Mouse (Mus musculus): Measurements from ENCODE around the gene Thsd7a. TPM values are rescaled to one million over a fixed set of nuclear protein-coding genes. Genes with fewer than 3 reads are reported as not detected.

The Thsd7a gene
- polyA plus RNA-seq, 1 experiment from 2014 or later = 53.2 TPM

DNA sequence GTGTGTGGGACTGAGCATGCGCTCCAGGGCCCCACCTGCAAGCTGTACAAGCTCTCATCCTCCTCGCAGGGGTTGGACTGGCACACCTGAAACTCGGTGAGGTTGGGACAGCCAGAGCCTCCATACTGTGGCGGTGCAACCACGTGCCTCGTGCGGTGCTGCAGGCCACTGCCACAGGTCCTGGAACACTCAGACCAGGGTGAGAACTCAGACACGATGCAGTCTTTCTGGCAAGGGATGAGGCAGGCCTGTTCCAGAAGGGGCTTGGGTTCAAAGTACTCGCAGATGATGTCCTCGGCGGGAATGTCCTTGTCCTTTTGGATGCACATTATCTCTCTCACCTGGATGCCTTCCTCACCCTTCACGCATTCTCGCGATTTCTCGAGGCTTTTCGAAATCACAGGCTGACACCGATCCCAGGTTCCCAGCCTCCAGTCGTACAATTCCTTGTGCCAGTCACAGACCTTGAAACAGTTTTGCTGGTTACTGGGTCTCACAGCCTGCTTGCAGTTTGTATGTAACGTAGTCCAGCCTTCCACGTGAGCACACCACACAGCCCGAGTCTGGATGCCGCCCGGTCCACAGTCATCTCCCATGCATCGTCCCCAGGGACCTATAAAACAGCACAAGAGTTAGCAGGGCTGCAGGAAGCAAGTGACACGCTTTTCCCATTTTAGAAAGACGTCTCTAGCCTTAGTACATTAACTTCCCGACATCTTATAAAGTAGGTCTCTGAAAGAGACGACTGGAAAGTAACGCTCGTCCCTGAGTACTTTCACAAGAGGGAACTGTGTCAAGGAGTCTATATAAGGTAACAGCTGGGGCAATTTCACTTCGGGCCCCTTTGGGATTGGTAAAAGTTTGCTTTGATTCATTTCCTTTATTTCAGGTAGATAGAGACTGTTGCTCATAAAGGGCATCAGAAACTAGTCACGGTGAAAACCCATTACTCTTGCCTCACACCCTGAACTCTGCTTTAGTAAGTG is 193.8 kb downstream of the Thsd7a start:
- peaks cover 11% of the 10 kb centered on the region for H3K4me1 ChIP-seq (replicated peaks)
- no peaks in the 10 kb centered on the region for H3K27me3 ChIP-seq
- no peak; the same call in 1 of the 2 replicates for ATAC-seq
- H3K9ac ChIP-seq (replicated peaks) = no peak overlapping the region
- no peak overlapping the region for H3K4me2 ChIP-seq (replicated peaks)
- peaks cover 11% of the 10 kb centered on the region for H3K36me3 ChIP-seq
- no peak overlapping the region for H3K4me3 ChIP-seq (replicated peaks)
- no peak overlapping the region for H3K27ac ChIP-seq
- no peaks in the 10 kb centered on the region for H3K9me3 ChIP-seq
- 90% methylated on average over 32 of the region's 32 CpGs for WGBS

DNA sequence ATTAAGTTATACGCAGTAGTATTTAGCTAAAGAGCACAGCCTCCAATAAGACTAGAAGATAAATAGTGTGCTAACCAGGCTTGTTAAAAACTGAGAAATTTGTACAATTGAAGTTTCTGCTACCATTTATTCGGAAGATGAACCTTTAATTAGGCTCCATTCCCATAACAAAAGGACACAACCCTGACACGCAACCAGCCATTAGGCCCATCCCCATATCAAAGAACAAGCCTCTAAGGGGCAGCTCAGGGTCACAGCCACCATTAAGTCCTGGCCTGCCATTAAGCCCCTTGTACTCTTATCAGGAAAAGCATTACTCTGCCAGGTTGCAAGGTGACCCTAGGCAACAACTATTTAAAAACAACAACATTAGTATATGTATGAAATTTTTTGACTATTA is 198.0 kb downstream of the Thsd7a start:
- H3K27me3 ChIP-seq = no peaks in the 10 kb centered on the region
- H3K9me3 ChIP-seq = no peaks in the 10 kb centered on the region
- peaks cover 17% of the 10 kb centered on the region for H3K4me1 ChIP-seq (replicated peaks)
- H3K4me3 ChIP-seq (replicated peaks) = no peak overlapping the region
- ATAC-seq = no peak
- H3K9ac ChIP-seq (replicated peaks) = no peak overlapping the region
- peaks cover 11% of the 10 kb centered on the region for H3K36me3 ChIP-seq
- no peak overlapping the region for H3K4me2 ChIP-seq (replicated peaks)
- no peak overlapping the region for H3K27ac ChIP-seq
- 60% methylated on average over 3 of the region's 3 CpGs for WGBS

DNA sequence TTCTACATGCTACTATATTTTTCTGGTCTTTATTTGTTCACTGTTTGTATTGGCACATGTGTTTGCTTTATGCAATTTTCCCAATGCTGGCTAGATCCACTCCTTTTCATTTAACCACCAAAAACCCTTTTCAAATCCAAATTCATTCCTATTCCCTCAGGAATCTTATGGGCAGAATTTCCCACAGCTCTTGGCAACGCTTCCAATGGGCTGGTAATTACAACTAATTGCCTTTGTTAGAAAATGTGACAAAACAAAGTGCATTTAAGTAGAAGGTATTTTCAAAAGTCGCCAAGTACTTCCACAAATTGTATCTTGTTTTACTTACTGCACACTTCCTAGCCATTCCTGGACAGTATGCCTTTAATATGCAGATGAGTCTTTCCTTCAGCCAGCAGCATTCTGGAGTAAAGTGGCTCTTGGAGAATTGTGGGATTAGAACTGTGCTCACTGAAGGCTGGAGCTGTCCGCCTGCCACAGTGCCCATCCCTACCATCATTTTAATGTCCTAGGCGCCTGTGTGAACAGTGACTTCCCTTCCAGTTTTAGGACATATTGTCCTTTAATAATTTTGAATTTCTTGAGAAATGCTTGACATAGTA is 199.1 kb downstream of the Thsd7a start:
- Histone ChIP-seq H3K27me3 (no peaks in the 10 kb centered on the region), H3K27ac (no peak overlapping the region), H3K9ac (replicated peaks) (no peak overlapping the region), H3K9me3 (no peaks in the 10 kb centered on the region), H3K4me3 (replicated peaks) (no peak overlapping the region), H3K4me2 (replicated peaks) (no peak overlapping the region), H3K4me1 (replicated peaks) (peaks cover 17% of the 10 kb centered on the region), H3K36me3 (peaks cover 8% of the 10 kb centered on the region)
- ATAC-seq = peak; percentile 66; the same call in 1 of the 2 replicates
- WGBS = 33% methylated on average over 4 of the region's 4 CpGs

DNA sequence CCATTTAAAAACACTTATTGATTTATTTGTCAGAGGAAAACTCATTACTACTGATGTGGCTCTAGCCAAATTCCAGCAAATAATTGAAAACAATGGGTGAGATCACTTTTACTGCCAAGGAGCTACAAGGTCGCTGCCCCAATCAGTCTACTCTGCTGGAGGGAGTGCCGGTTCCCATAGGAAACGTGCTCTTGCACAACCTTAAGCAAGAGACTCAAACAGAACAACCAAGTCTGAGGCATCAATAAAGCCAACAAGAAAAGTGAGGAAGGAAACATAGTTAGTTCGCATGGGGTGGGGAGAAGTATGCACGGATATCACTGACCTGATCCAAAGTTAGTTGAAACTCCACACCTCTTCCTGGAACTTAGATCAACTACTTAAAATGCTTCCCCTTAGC is 205.1 kb downstream of the Thsd7a start:
- Histone ChIP-seq H3K36me3 (no peaks in the 10 kb centered on the region), H3K9me3 (no peaks in the 10 kb centered on the region), H3K4me3 (replicated peaks) (no peak overlapping the region), H3K9ac (replicated peaks) (no peak overlapping the region), H3K27ac (no peak overlapping the region), H3K4me2 (replicated peaks) (no peak overlapping the region), H3K27me3 (no peaks in the 10 kb centered on the region), H3K4me1 (replicated peaks) (0 out of 2 replicates have a peak, but pooled peaks cover 2% of the 10 kb centered on the region)
- WGBS = 55% methylated on average over 5 of the region's 5 CpGs
- no peak for ATAC-seq

DNA sequence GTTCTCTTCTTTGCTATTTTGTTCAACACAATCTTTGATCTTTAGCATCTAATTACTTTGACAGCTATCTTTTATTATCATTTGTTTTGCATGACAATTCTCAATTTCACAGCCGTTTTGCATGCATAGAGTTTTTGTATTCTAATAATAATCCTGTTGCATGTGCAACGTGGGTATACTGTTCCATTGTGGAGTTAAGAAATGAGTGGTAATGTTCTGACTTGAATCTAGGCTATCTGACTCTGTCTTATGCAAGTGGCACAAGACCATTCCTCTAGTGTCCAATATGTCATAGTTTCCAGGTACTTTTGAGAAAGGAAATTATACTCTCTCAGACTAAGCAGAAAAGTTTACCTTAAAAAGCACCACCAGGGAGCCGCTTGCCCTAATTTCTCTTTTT is 206.7 kb downstream of the Thsd7a start:
- 0 out of 2 replicates have a peak, but pooled peaks cover 2% of the 10 kb centered on the region for H3K4me1 ChIP-seq (replicated peaks)
- no peaks in the 10 kb centered on the region for H3K9me3 ChIP-seq
- H3K27me3 ChIP-seq = no peaks in the 10 kb centered on the region
- no peaks in the 10 kb centered on the region for H3K36me3 ChIP-seq
- no peak overlapping the region for H3K9ac ChIP-seq (replicated peaks)
- ATAC-seq = no peak
- no peak overlapping the region for H3K4me2 ChIP-seq (replicated peaks)
- no peak overlapping the region for H3K4me3 ChIP-seq (replicated peaks)
- H3K27ac ChIP-seq = no peak overlapping the region
- 36% methylated on average over 3 of the region's 3 CpGs for WGBS

DNA sequence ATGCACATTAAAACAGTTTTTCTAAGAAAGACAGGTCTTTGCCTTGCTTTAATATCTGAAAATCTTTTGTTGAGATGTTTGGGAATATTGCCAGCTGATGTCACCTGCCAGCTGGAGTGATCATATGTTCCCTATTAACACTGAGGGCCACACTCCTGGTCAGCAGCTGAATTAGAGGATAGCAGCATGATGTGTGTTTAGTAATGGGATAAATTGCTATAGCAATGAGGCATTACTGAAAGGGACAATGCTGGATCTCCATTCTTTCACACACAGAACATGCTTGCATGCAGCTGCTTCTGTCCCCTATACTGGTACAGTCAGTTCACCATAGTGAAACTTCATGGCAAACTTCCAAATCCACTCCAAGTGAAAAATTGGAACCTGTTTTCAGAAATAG is 230.1 kb downstream of the Thsd7a start:
- H3K27ac ChIP-seq = no peak overlapping the region
- no peak overlapping the region for H3K4me2 ChIP-seq (replicated peaks)
- ATAC-seq = peak; percentile 87
- H3K4me3 ChIP-seq (replicated peaks) = no peak overlapping the region
- H3K27me3 ChIP-seq = no peaks in the 10 kb centered on the region
- H3K9ac ChIP-seq (replicated peaks) = no peak overlapping the region
- H3K36me3 ChIP-seq = no peaks in the 10 kb centered on the region
- H3K4me1 ChIP-seq (replicated peaks) = peaks cover 9% of the 10 kb centered on the region
- no peaks in the 10 kb centered on the region for H3K9me3 ChIP-seq

DNA sequence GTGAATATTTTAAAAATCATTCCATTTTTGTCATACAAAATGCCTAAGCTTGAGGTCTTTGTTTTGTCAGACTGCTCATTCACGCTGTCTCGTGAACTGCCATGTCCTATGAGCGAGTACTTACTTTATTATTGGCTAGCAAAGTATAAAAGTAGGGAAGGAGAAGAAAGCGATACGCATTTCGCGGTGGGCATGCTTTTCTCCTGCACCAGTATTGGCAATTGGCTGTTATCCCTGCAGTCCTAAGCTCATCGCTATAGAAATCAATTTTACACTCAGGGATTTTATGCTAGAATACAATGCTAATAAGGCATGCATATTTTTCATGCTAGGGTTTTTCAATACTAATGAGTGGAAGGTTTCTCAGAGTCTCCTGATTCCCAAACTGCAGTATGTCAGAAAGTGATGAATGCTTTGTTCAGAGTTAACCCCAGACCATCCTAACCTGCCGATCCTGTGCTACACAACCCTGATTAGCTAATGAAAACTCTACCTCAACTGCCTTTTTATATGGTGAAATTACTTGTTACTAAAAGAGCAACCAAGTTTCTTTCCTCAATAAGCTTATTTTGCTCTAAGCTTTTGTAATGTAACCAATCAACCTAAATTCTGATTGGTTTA is 230.8 kb downstream of the Thsd7a start:
- WGBS = 35% methylated on average over 9 of the region's 9 CpGs
- peaks cover 9% of the 10 kb centered on the region for H3K4me1 ChIP-seq (replicated peaks)
- H3K4me3 ChIP-seq (replicated peaks) = no peak overlapping the region
- H3K36me3 ChIP-seq = no peaks in the 10 kb centered on the region
- H3K27ac ChIP-seq = no peak overlapping the region; the same call in 1 of the 2 replicates
- H3K4me2 ChIP-seq (replicated peaks) = 0 out of 2 replicates have a peak overlapping the region, but pooled peaks have one; percentile 9
- no peaks in the 10 kb centered on the region for H3K27me3 ChIP-seq
- H3K9ac ChIP-seq (replicated peaks) = no peak overlapping the region
- H3K9me3 ChIP-seq = no peaks in the 10 kb centered on the region
- peak; percentile 70; the same call in 1 of the 2 replicates for ATAC-seq

DNA sequence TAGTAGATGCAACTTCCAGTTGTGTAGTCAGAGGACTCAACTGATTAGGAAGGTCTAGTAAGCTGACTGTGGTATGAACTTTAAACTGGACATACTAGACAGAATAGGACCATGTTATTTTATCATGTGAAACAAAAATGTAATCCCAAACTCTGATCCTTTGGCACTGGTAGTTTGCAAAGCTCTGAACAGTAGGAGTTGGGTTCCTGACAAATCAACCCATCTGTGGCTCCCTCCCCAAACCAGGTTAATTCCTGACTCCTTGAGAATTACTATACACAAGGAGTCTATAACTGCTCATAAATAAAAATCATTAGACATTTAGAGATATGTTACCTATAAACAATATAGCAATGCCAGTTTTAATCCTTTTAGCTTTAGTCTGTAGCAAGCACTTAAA is 231.5 kb downstream of the Thsd7a start:
- ATAC-seq = no peak
- no peak overlapping the region for H3K4me3 ChIP-seq (replicated peaks)
- no peaks in the 10 kb centered on the region for H3K9me3 ChIP-seq
- H3K4me2 ChIP-seq (replicated peaks) = no peak overlapping the region
- H3K27ac ChIP-seq = no peak overlapping the region
- peaks cover 9% of the 10 kb centered on the region for H3K4me1 ChIP-seq (replicated peaks)
- H3K27me3 ChIP-seq = no peaks in the 10 kb centered on the region
- no peak overlapping the region for H3K9ac ChIP-seq (replicated peaks)
- no peaks in the 10 kb centered on the region for H3K36me3 ChIP-seq

DNA sequence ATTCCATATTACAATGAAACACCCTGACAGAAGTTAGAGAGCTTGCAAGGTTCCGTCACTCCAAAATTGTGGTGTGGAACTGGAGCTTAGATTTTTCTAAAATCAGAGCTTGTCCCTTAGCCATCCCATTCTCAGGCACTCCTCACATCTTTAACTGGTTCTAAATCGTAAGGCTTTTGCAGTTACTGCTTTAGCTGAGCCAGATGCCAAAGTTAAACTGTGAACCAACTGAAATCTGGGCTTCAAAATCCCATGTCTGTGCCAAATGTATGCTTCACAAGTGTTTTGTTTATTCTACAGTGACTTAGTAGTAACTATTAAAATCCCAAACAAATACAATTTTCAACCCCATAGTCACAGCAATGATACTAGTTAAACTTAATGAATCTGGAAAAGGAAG is 242.3 kb downstream of the Thsd7a start:
- no peaks in the 10 kb centered on the region for H3K9me3 ChIP-seq
- H3K9ac ChIP-seq (replicated peaks) = no peak overlapping the region
- 88% methylated on average over 2 of the region's 2 CpGs for WGBS
- H3K27ac ChIP-seq = no peak overlapping the region
- H3K4me3 ChIP-seq (replicated peaks) = no peak overlapping the region
- H3K4me2 ChIP-seq (replicated peaks) = no peak overlapping the region
- H3K4me1 ChIP-seq (replicated peaks) = no peaks in the 10 kb centered on the region
- no peaks in the 10 kb centered on the region for H3K36me3 ChIP-seq
- ATAC-seq = no peak
- no peaks in the 10 kb centered on the region for H3K27me3 ChIP-seq

DNA sequence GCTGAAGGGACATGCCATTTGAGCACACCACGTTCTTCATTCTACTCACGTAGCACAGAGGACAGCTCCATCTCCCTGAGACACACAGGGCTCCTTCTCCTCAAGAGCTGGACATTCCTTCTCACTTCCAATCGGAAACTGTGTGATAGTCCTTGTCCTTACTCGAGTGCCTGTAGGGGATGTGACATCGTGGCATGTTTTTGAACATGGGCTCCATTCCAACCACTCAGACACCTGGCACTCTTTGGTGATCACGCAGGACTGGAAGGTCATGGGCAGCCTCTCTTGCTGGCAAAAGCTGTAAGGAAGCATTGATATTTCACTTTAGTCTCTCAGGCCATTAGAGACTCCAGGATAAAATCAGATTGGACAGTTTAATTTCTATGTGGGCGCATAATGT is 245.3 kb downstream of the Thsd7a start:
- Histone ChIP-seq H3K9ac (replicated peaks) (no peak overlapping the region), H3K27ac (no peak overlapping the region), H3K4me3 (replicated peaks) (no peak overlapping the region), H3K9me3 (no peaks in the 10 kb centered on the region), H3K4me2 (replicated peaks) (no peak overlapping the region), H3K27me3 (no peaks in the 10 kb centered on the region), H3K4me1 (replicated peaks) (no peaks in the 10 kb centered on the region), H3K36me3 (no peaks in the 10 kb centered on the region)
- 96% methylated on average over 7 of the region's 7 CpGs for WGBS
- no peak for ATAC-seq

DNA sequence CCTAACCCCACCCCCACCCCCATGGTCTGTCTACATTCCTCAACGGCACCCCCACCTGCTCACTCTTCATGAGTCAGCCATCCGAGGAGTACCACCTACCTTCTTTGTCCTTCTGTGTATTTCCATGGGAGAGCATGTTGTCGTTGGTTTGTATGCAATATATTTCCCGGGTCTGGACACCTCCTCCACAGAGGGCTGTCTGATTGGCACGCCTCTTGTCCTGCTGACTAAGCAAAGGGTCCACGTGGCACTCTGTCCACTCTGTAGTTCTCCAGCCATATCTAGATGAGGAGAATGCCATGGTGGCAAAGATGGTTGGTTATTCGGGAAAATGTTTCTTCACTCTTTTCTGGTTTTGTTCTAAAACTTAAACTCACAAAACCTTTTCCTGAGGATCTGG is 248.3 kb downstream of the Thsd7a start:
- H3K27me3 ChIP-seq = no peaks in the 10 kb centered on the region
- no peak overlapping the region for H3K4me3 ChIP-seq (replicated peaks)
- H3K4me2 ChIP-seq (replicated peaks) = no peak overlapping the region
- H3K9me3 ChIP-seq = no peaks in the 10 kb centered on the region
- no peak overlapping the region for H3K27ac ChIP-seq
- ATAC-seq = no peak
- no peak overlapping the region for H3K9ac ChIP-seq (replicated peaks)
- 80% methylated on average over 7 of the region's 7 CpGs for WGBS
- H3K4me1 ChIP-seq (replicated peaks) = no peaks in the 10 kb centered on the region
- no peaks in the 10 kb centered on the region for H3K36me3 ChIP-seq

DNA sequence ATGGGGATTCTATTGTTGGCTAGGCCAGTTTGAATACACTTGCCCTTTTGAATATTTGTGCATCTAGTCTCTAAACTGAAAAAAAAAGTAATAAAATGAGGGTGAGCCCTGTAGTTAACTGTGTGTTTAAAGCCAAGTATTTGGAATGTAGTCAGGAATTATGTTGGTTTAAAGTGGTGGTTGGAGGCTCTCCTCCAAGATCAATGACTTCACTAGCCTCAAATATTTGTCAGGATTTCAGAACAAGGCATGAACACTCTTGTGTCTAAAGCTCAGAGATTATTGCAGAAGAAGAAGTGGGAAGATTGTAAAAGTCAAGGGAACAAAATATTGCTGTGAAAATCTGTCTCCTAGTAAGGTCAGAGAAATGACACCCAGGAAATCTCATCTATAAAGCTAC is 249.3 kb downstream of the Thsd7a start:
- H3K27ac ChIP-seq = no peak overlapping the region
- no peaks in the 10 kb centered on the region for H3K9me3 ChIP-seq
- no peak for ATAC-seq
- H3K27me3 ChIP-seq = no peaks in the 10 kb centered on the region
- no peak overlapping the region for H3K9ac ChIP-seq (replicated peaks)
- no peak overlapping the region for H3K4me2 ChIP-seq (replicated peaks)
- H3K36me3 ChIP-seq = no peaks in the 10 kb centered on the region
- H3K4me1 ChIP-seq (replicated peaks) = no peaks in the 10 kb centered on the region
- H3K4me3 ChIP-seq (replicated peaks) = no peak overlapping the region

Data from midbrain, embryonic 13.5 days (tissue).